Comparison of ENCODE assay signal across 11 mouse cellular contexts in the genomic region with DNA sequence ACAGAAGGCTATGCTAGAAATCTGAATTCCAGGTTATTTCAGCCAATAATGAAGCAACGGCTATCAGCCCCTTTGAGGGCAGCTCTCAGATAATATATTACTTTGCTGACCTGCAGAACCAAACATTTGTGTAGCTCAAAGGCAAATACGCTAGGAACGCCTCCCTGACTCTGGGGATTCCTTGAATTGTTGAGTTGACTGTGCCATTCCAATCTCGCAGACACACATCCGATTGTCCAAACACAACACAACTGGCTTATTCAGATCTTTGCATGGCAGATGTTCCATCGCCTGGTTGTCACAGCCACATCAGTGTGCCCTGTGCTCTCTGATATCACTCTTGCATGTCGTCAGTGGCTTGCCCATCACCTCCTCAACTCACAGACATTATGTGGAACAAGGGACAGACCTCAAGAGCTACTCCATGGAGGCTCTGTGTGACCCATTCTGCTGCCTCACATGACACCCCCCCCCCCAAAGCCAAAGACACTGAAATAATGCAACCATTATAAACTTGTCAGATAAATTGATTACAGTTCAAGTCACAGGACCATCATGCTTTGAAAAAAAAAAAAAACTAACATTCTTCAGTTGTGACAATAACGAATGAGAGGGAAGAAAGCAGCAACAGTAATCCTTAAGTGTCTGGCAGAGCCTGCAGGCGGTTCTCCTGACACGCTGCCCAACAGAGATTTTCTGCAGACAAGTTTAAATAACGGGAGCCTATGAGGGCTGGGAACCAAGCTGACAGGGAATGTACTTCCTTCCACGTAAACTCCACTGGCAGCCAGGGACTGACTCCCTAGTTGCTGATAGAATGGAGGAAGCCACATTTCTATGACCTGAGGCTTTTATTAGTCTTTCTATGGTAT.
DNase-seq lines count a peak whose midpoint lies in the region; ATAC-seq and TF ChIP-seq lines count a peak whose summit lies in the region.
"Had no signal": no experiment of that assay in that cellular context is flagged by ENCODE, and none has a peak within 500 bp of the region (broad histone marks: within the 10 kb centered on the region; RNA-seq: fewer than 3 reads in every experiment).

No protein-coding gene starts in this region.

- peak; percentile 60 for DNase-seq in kidney, postnatal 0 days (ENCODE audit: low spot score)
- no peak for DNase-seq in kidney, postnatal 36 days
- peak; percentile 47 for DNase-seq in urinary bladder, postnatal 14 days (ENCODE audit: low spot score)
- DNase-seq in urinary bladder, adult 2 months (ENCODE audit: low spot score): no peak
- DNase-seq in lung, postnatal 0 days (ENCODE audit: low spot score): peak; percentile 61
- no peak for DNase-seq in cerebellum, adult 9-11 months
- no peak for DNase-seq in spleen, adult 12 weeks (ENCODE audit: low spot score)
- DNase-seq: cerebellum, adult 11 months; thymus, postnatal 36 days had no signal

- no peaks in the 10 kb centered on the region for H3K36me3 ChIP-seq in kidney, postnatal 0 days (ENCODE audit: insufficient read depth, low read length)
- no peaks in the 10 kb centered on the region for H3K36me3 ChIP-seq in lung, postnatal 0 days (ENCODE audit: insufficient read depth, low read length)
- H3K36me3 ChIP-seq: embryonic facial prominence, embryonic 15.5 days; hindbrain, embryonic 15.5 days had no signal

- no peaks in the 10 kb centered on the region for H3K4me1 ChIP-seq in kidney, postnatal 0 days (replicated peaks; ENCODE audit: insufficient read depth, low read length)
- peaks cover 6% of the 10 kb centered on the region; the same call in 1 of the 2 replicates for H3K4me1 ChIP-seq in lung, postnatal 0 days (ENCODE audit: insufficient read depth, low read depth, low read length)

- peak overlapping the region; percentile 50; the same call in 1 of the 2 replicates for H3K27ac ChIP-seq in kidney, postnatal 0 days
- no peak overlapping the region for H3K27ac ChIP-seq in lung, postnatal 0 days (ENCODE audit: low read length)
- H3K27ac ChIP-seq: embryonic facial prominence, embryonic 15.5 days; hindbrain, embryonic 15.5 days had no signal

- no peak for TF ChIP-seq CTCF in kidney, postnatal 0 days (IDR thresholded peaks at IDR 0.05; ENCODE audit: low read depth)
- no peak for TF ChIP-seq CTCF in lung, postnatal 0 days (IDR thresholded peaks at IDR 0.05)

- H3K4me3 ChIP-seq in kidney, postnatal 0 days (replicated peaks; ENCODE audit: low read depth, low read length): no peak overlapping the region
- no peak overlapping the region for H3K4me3 ChIP-seq in lung, postnatal 0 days (ENCODE audit: low read depth, low read length)
- H3K4me3 ChIP-seq: embryonic facial prominence, embryonic 15.5 days; hindbrain, embryonic 15.5 days had no signal

- ATAC-seq in kidney, postnatal 0 days (replicated peaks; ENCODE audit: low FRiP score, low read depth): no peak
- ATAC-seq in lung, postnatal 0 days: no peak

- 0 out of 2 replicates have a peak overlapping the region, but pooled peaks have one; percentile 3 for H3K4me2 ChIP-seq in kidney, postnatal 0 days (ENCODE audit: low read length)
- H3K4me2 ChIP-seq in lung, postnatal 0 days (replicated peaks; ENCODE audit: low read depth, low read length): no peak overlapping the region
- H3K4me2 ChIP-seq: embryonic facial prominence, embryonic 15.5 days; hindbrain, embryonic 15.5 days had no signal

- H3K9ac ChIP-seq in kidney, postnatal 0 days (ENCODE audit: low read depth, low read length): no peak overlapping the region
- no peak overlapping the region for H3K9ac ChIP-seq in lung, postnatal 0 days (replicated peaks; ENCODE audit: low read depth)
- H3K9ac ChIP-seq: embryonic facial prominence, embryonic 15.5 days; hindbrain, embryonic 15.5 days had no signal

- no peaks in the 10 kb centered on the region for H3K27me3 ChIP-seq in kidney, postnatal 0 days (ENCODE audit: insufficient read depth, low read length)
- H3K27me3 ChIP-seq in lung, postnatal 0 days (replicated peaks; ENCODE audit: insufficient read depth, low read length): no peaks in the 10 kb centered on the region
- H3K27me3 ChIP-seq: embryonic facial prominence, embryonic 15.5 days had no signal

- no peak for TF ChIP-seq EP300 in lung, postnatal 0 days (IDR thresholded peaks at IDR 0.05)

- 49% methylated on average over 12 of the region's 12 CpGs for WGBS in kidney, postnatal 0 days
- 22% methylated on average over 12 of the region's 12 CpGs for WGBS in lung, postnatal 0 days

- no peaks in the 10 kb centered on the region for H3K9me3 ChIP-seq in kidney, postnatal 0 days (replicated peaks; ENCODE audit: low read length)
- no peaks in the 10 kb centered on the region for H3K9me3 ChIP-seq in lung, postnatal 0 days (ENCODE audit: low read length)
- H3K9me3 ChIP-seq: embryonic facial prominence, embryonic 15.5 days; hindbrain, embryonic 15.5 days had no signal

Comparison
In these comparisons a context has a peak if more than half of its experiments do, and no peak if none do; other contexts are left out.
1. DNase-seq: peak in kidney, postnatal 0 days (single experiment), urinary bladder, postnatal 14 days (single experiment) and lung, postnatal 0 days (single experiment); none in kidney, postnatal 36 days (0 of 2), urinary bladder, adult 2 months (single experiment), cerebellum, adult 9-11 months (single experiment) and spleen, adult 12 weeks (single experiment).